Mouse (Mus musculus): ENCODE measurements at regions not wholly inside any gene's neighbourhood (a gene's known extent, or its start where the extent isn't known, plus 50 kb on each side); places are given as distances from the start of the nearest gene placed in this dataset.

DNA sequence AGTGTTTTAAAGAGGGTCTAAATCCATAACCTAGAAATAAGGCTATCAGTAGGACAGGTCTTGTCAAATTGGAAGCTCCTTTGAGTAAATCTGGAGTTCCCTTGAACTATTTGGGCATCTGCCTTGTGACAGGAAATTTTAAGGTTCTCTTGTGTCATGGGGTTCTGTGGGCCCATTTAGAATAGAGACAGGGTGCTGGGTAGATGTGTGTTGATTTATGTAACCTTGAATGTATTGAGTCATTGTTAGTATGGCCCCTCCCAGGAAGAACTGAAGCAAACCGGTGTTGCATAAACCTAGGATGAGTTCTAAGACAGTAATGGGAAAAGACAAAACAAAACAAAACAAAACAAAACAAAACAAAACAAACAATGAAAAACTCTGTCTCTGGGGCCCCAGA lies 1404.6 kb upstream of the Lrrc6 start:
- TF ChIP-seq CTCF (IDR thresholded peaks at IDR 0.05; ENCODE audit: insufficient read depth, low read length) (no peak), POLR2A (IDR thresholded peaks at IDR 0.05; ENCODE audit: borderline replicate concordance, extremely low read depth, low read depth, low read length) (no peak)

Measured in lung, adult 2 months (tissue).